Mouse (Mus musculus): ENCODE measurements around the gene Atxn3.
"Not testable (repeated sequence)": the region's sequence is repeated elsewhere in the genome, so short reads cannot be mapped to it uniquely, and the experiment has no call there.

Atxn3 gene

GRCm38 (mm10) chr12:101957942-101958544, at the start of gene Atxn3:
Gene Atxn3 (minus strand): TSS chr12:101958246.
- DNase-seq = peak; percentile 96 to 97

- no peak for DNase-seq
Observed at GRCm38 (mm10) chr12:102000785-102001184, 42.7 kb upstream of the Atxn3 start.

- no peak for DNase-seq
Observed at GRCm38 (mm10) chr12:101998929-101999328, 40.9 kb upstream of the Atxn3 start.

- no peak for DNase-seq
Observed at GRCm38 (mm10) chr12:101994576-101995467, 36.8 kb upstream of the Atxn3 start.

GRCm38 (mm10) chr12:101987659-101988058, 29.6 kb upstream of the Atxn3 start:
- no peak for DNase-seq

- no peak for DNase-seq
Observed at GRCm38 (mm10) chr12:101985110-101985509, 27.1 kb upstream of the Atxn3 start.

GRCm38 (mm10) chr12:101982977-101983376, 24.9 kb upstream of the Atxn3 start:
- DNase-seq = no peak

GRCm38 (mm10) chr12:101981559-101981958, 23.5 kb upstream of the Atxn3 start:
- no peak for DNase-seq

GRCm38 (mm10) chr12:101980266-101980665, 22.2 kb upstream of the Atxn3 start:
- no peak for DNase-seq

- DNase-seq = no peak
Observed at GRCm38 (mm10) chr12:101979213-101979750, 21.2 kb upstream of the Atxn3 start.

- no peak for DNase-seq
Observed at GRCm38 (mm10) chr12:101978588-101978987, 20.5 kb upstream of the Atxn3 start.

GRCm38 (mm10) chr12:101978162-101978561, 20.1 kb upstream of the Atxn3 start:
- DNase-seq = no peak

- DNase-seq = no peak
Observed at GRCm38 (mm10) chr12:101977404-101977915, 19.4 kb upstream of the Atxn3 start.

GRCm38 (mm10) chr12:101976651-101977403, 18.8 kb upstream of the Atxn3 start:
- DNase-seq = no peak

GRCm38 (mm10) chr12:101975601-101976571, 17.8 kb upstream of the Atxn3 start, which contains the start of gene Cpsf2:
Gene Cpsf2 (plus strand): TSS chr12:101975988.
- peak; percentile 76 to 82 for DNase-seq

GRCm38 (mm10) chr12:101975167-101975600, 17.1 kb upstream of the Atxn3 start:
- DNase-seq = peak in 1 of 2 experiments; percentile 33

GRCm38 (mm10) chr12:101974571-101974970, 16.5 kb upstream of the Atxn3 start:
- no peak for DNase-seq

GRCm38 (mm10) chr12:101972230-101972629, 14.2 kb upstream of the Atxn3 start:
- DNase-seq = no peak

- no peak for DNase-seq
Observed at GRCm38 (mm10) chr12:101971311-101971710, 13.3 kb upstream of the Atxn3 start.

GRCm38 (mm10) chr12:101958960-101959780, 1.1 kb upstream of the Atxn3 start:
- not testable (repeated sequence) for DNase-seq

Measured in lung, adult 18-20 months (tissue).